Mouse (Mus musculus): ENCODE results near the gene Notch2. TPM values are rescaled to one million over a fixed set of nuclear protein-coding genes. Genes with fewer than 3 reads are reported as not detected.

Notch2 gene
- polyA plus RNA-seq, 1 experiment from 2014 or later = 33.4 TPM

- no peak overlapping the region for H3K4me2 ChIP-seq (ENCODE audit: low read depth, severe bottlenecking)
- H3K4me3 ChIP-seq (ENCODE audit: low read depth, low read length) = no peak overlapping the region
- no peaks in the 10 kb centered on the region for H3K9me3 ChIP-seq (ENCODE audit: control insufficient read depth, low read length)
- H3K9ac ChIP-seq (ENCODE audit: low read length) = no peak overlapping the region
- H3K27me3 ChIP-seq (ENCODE audit: control insufficient read depth, insufficient read depth, low read length) = no peaks in the 10 kb centered on the region
- H3K27ac ChIP-seq (replicated peaks; ENCODE audit: low read depth, low read length) = no peak overlapping the region
- H3K36me3 ChIP-seq (ENCODE audit: control insufficient read depth, insufficient read depth, low read length) = no peaks in the 10 kb centered on the region
- DNase-seq (ENCODE audit: low spot score) = no peak
- WGBS = 81% methylated on average over 3 of the region's 3 CpGs
- H3K4me1 ChIP-seq (ENCODE audit: control insufficient read depth, insufficient read depth, low read length) = peaks cover 37% of the 10 kb centered on the region
- ATAC-seq (ENCODE audit: insufficient number of reproducible peaks, low FRiP score, low TSS enrichment, low read depth) = no peak
Measured at GRCm38 (mm10) chr3:98082972-98083371, 69.6 kb downstream of the Notch2 start.

DNA sequence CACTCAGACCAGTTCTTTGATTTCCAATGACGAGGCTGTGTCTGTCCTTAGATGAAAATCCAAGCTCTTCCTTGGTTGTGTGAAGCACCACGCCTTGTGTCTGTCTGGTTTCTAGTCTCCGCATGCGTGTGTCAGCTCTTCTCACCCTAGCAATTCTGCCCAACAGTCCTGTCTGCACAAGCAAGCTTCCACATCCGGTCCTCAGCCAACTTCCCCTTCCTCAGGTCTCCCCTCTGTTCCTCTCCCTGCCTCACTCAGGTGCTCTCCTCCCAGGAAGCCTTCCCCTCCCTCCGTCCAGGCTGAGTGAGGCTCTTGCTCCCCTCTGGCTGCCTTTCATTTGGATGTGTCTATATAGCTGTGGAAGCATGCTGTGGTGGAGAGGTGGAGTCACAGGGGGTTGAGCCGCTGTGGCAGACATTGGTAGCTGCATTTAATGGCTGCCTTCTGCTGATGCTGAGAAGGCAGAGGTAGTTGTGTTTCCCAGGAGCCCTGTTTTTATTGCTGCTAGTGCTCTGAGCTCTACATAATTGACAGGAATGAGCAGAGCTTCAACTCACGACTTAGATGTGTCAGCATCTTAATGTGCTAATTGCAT is 70.8 kb downstream of the Notch2 start:
- Histone ChIP-seq H3K9me3 (ENCODE audit: control insufficient read depth, low read length) (no peaks in the 10 kb centered on the region), H3K27me3 (ENCODE audit: control insufficient read depth, insufficient read depth, low read length) (no peaks in the 10 kb centered on the region), H3K4me1 (ENCODE audit: control insufficient read depth, insufficient read depth, low read length) (peaks cover 37% of the 10 kb centered on the region), H3K36me3 (ENCODE audit: control insufficient read depth, insufficient read depth, low read length) (no peaks in the 10 kb centered on the region), H3K9ac (ENCODE audit: low read length) (no peak overlapping the region), H3K27ac (replicated peaks; ENCODE audit: low read depth, low read length) (peak overlapping the region; percentile 60), H3K4me2 (ENCODE audit: low read depth, severe bottlenecking) (no peak overlapping the region), H3K4me3 (ENCODE audit: low read depth, low read length) (no peak overlapping the region)
- WGBS = 58% methylated on average over 8 of the region's 8 CpGs
- DNase-seq (ENCODE audit: low spot score) (no peak), ATAC-seq (ENCODE audit: insufficient number of reproducible peaks, low FRiP score, low TSS enrichment, low read depth) (no peak)

DNA sequence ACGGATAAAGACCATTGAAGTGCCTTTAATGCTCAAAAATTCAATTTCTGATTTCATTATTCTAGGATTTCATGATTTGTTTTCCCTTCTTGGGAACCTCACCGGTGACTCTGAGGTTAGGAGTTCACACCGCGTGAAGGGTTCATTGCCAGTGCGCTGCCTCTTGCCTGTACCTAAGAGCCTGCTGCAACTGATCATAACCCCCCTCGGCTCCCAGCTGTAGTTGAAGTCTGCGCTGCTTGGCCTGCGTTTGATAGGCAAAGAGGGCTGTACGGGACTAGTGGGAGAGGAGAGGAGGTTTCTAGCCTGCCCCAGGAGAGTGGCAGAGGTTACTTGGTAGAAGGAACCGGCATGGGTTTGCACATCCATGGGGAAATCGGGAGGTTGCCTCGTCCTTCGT is 71.5 kb downstream of the Notch2 start:
- no peaks in the 10 kb centered on the region for H3K36me3 ChIP-seq (ENCODE audit: control insufficient read depth, insufficient read depth, low read length)

DNA sequence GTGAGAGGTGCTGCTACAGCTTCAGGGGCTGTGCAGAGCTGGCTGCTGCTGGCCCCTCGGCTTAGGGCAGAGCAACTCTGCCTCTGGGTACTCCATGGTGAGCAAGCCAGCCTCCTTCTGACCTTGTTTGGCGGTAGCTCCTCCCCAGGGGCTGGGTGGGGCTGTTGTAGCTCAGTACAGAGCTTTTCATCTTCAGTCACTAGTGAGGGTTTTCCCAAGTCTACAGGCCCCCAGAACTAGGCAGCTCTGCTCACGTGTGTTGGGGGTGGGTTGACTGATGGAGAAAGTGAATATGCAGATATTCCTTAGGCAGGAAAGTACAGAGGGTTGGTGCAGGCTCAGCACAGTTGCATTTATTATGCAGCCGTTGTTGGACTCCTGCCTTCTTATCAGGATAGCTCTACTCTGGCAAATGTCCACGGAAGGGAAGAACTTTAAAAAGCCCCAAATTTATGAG is 72.5 kb downstream of the Notch2 start:
- no peak overlapping the region for H3K9ac ChIP-seq (ENCODE audit: low read length)
- H3K4me2 ChIP-seq (ENCODE audit: low read depth, severe bottlenecking) = no peak overlapping the region
- H3K36me3 ChIP-seq (ENCODE audit: control insufficient read depth, insufficient read depth, low read length) = no peaks in the 10 kb centered on the region

More for the DNA sequence above, 71.5 kb downstream of the Notch2 start:
- ATAC-seq (ENCODE audit: insufficient number of reproducible peaks, low FRiP score, low TSS enrichment, low read depth) (no peak), DNase-seq (ENCODE audit: low spot score) (peak; percentile 52)
- Histone ChIP-seq H3K9ac (ENCODE audit: low read length) (no peak overlapping the region), H3K9me3 (ENCODE audit: control insufficient read depth, low read length) (no peaks in the 10 kb centered on the region), H3K4me1 (ENCODE audit: control insufficient read depth, insufficient read depth, low read length) (peaks cover 39% of the 10 kb centered on the region), H3K4me2 (ENCODE audit: low read depth, severe bottlenecking) (no peak overlapping the region), H3K27me3 (ENCODE audit: control insufficient read depth, insufficient read depth, low read length) (no peaks in the 10 kb centered on the region), H3K27ac (replicated peaks; ENCODE audit: low read depth, low read length) (peak overlapping the region; percentile 61; the same call in 1 of the 2 replicates), H3K4me3 (ENCODE audit: low read depth, low read length) (no peak overlapping the region)
- WGBS = 55% methylated on average over 13 of the region's 13 CpGs

GRCm38 (mm10) chr3:98086441-98086840 is 73.1 kb downstream of the Notch2 start:
- no peaks in the 10 kb centered on the region for H3K27me3 ChIP-seq (ENCODE audit: control insufficient read depth, insufficient read depth, low read length)
- peak; percentile 63; the same call in 1 of the 2 replicates for ATAC-seq (ENCODE audit: insufficient number of reproducible peaks, low FRiP score, low TSS enrichment, low read depth)
- DNase-seq (ENCODE audit: low spot score) = peak; percentile 65
- no peak overlapping the region for H3K4me3 ChIP-seq (ENCODE audit: low read depth, low read length)
- H3K9ac ChIP-seq (ENCODE audit: low read length) = no peak overlapping the region
- no peak overlapping the region for H3K4me2 ChIP-seq (ENCODE audit: low read depth, severe bottlenecking)
- H3K27ac ChIP-seq (replicated peaks; ENCODE audit: low read depth, low read length) = peak overlapping the region; percentile 49
- peaks cover 39% of the 10 kb centered on the region for H3K4me1 ChIP-seq (ENCODE audit: control insufficient read depth, insufficient read depth, low read length)
- no peaks in the 10 kb centered on the region for H3K9me3 ChIP-seq (ENCODE audit: control insufficient read depth, low read length)
- 16% methylated on average over 4 of the region's 4 CpGs for WGBS
- H3K36me3 ChIP-seq (ENCODE audit: control insufficient read depth, insufficient read depth, low read length) = no peaks in the 10 kb centered on the region

More for the DNA sequence above, 72.5 kb downstream of the Notch2 start:
- DNase-seq (ENCODE audit: low spot score) = no peak
- Histone ChIP-seq H3K9me3 (ENCODE audit: control insufficient read depth, low read length) (no peaks in the 10 kb centered on the region), H3K4me1 (ENCODE audit: control insufficient read depth, insufficient read depth, low read length) (peaks cover 39% of the 10 kb centered on the region), H3K27me3 (ENCODE audit: control insufficient read depth, insufficient read depth, low read length) (no peaks in the 10 kb centered on the region), H3K27ac (replicated peaks; ENCODE audit: low read depth, low read length) (peak overlapping the region; percentile 60), H3K4me3 (ENCODE audit: low read depth, low read length) (no peak overlapping the region)
- WGBS = 24% methylated on average over 5 of the region's 5 CpGs
- peak; percentile 31; the same call in 1 of the 2 replicates for ATAC-seq (ENCODE audit: insufficient number of reproducible peaks, low FRiP score, low TSS enrichment, low read depth)

- Histone ChIP-seq H3K36me3 (ENCODE audit: control insufficient read depth, insufficient read depth, low read length) (no peaks in the 10 kb centered on the region), H3K27me3 (ENCODE audit: control insufficient read depth, insufficient read depth, low read length) (no peaks in the 10 kb centered on the region), H3K27ac (replicated peaks; ENCODE audit: low read depth, low read length) (peak overlapping the region; percentile 49), H3K4me2 (ENCODE audit: low read depth, severe bottlenecking) (no peak overlapping the region), H3K4me3 (ENCODE audit: low read depth, low read length) (no peak overlapping the region), H3K9me3 (ENCODE audit: control insufficient read depth, low read length) (no peaks in the 10 kb centered on the region), H3K4me1 (ENCODE audit: control insufficient read depth, insufficient read depth, low read length) (peaks cover 39% of the 10 kb centered on the region), H3K9ac (ENCODE audit: low read length) (no peak overlapping the region)
- 60% methylated on average over 5 of the region's 5 CpGs for whole genome bisulfite sequencing
- no peak for ATAC-seq (ENCODE audit: insufficient number of reproducible peaks, low FRiP score, low TSS enrichment, low read depth)
- no peak for DNase-seq (ENCODE audit: low spot score)
Measured at GRCm38 (mm10) chr3:98086860-98087259, 73.5 kb downstream of the Notch2 start.

DNA sequence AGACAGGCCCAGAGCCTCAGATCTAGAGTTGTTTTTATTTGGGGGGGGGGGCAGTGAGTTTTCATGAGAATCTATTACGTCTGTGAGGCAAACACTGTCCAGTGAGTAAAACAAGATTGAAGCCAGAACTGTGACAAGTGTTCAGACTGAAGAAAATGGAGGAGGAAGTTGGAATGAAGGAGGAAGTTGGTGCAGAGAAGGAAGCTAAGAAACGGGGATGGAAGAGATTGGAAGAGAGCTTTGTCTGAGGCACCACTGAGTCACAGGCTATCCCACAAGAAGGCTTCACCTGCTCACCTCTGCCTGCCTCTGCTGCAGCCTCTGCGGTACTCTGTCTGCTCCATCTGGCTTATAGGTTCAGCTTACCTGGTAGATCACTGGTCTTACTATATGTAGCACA is 74.2 kb downstream of the Notch2 start:
- Histone ChIP-seq H3K27me3 (ENCODE audit: control insufficient read depth, insufficient read depth, low read length) (no peaks in the 10 kb centered on the region), H3K9ac (ENCODE audit: low read length) (no peak overlapping the region), H3K4me3 (ENCODE audit: low read depth, low read length) (no peak overlapping the region), H3K9me3 (ENCODE audit: control insufficient read depth, low read length) (no peaks in the 10 kb centered on the region), H3K36me3 (ENCODE audit: control insufficient read depth, insufficient read depth, low read length) (no peaks in the 10 kb centered on the region; the same call in 1 of the 2 replicates), H3K4me2 (ENCODE audit: low read depth, severe bottlenecking) (no peak overlapping the region), H3K4me1 (ENCODE audit: control insufficient read depth, insufficient read depth, low read length) (peaks cover 39% of the 10 kb centered on the region), H3K27ac (replicated peaks; ENCODE audit: low read depth, low read length) (no peak overlapping the region)
- no peak for ATAC-seq (ENCODE audit: insufficient number of reproducible peaks, low FRiP score, low TSS enrichment, low read depth)
- DNase-seq (ENCODE audit: low spot score) = no peak
- 93% methylated on average over 3 of the region's 3 CpGs for WGBS

DNA sequence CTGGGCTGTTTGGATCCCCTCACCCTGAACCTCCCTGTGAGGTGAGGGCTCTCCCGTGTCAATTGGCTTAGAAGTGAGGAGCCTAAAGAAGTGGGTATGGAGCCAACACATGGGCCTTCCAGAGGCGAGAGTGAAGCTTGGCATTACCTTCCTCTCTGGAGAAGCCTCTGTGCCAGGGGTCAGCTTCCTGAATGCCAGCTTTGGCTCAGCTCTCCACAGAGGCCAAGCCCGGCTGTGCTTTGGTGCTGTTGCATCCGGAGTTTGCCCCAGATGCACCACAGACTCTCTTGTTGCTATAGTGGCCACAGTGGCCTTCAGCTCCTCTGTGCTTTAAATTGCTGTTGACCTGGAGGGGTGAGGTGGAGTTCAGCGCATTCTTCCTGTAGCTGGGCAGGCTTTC is 76.4 kb downstream of the Notch2 start:
- Histone ChIP-seq H3K36me3 (ENCODE audit: control insufficient read depth, insufficient read depth, low read length) (no peaks in the 10 kb centered on the region; the same call in 1 of the 2 replicates), H3K4me3 (ENCODE audit: low read depth, low read length) (no peak overlapping the region), H3K9me3 (ENCODE audit: control insufficient read depth, low read length) (no peaks in the 10 kb centered on the region), H3K4me2 (ENCODE audit: low read depth, severe bottlenecking) (no peak overlapping the region), H3K27ac (replicated peaks; ENCODE audit: low read depth, low read length) (no peak overlapping the region), H3K27me3 (ENCODE audit: control insufficient read depth, insufficient read depth, low read length) (no peaks in the 10 kb centered on the region), H3K4me1 (ENCODE audit: control insufficient read depth, insufficient read depth, low read length) (peaks cover 24% of the 10 kb centered on the region), H3K9ac (ENCODE audit: low read length) (no peak overlapping the region)
- WGBS = 87% methylated on average over 5 of the region's 5 CpGs
- no peak for ATAC-seq (ENCODE audit: insufficient number of reproducible peaks, low FRiP score, low TSS enrichment, low read depth)
- no peak for DNase-seq (ENCODE audit: low spot score)

GRCm38 (mm10) chr3:98090129-98090528 is 76.8 kb downstream of the Notch2 start:
- Histone ChIP-seq H3K9ac (ENCODE audit: low read length) (no peak overlapping the region), H3K4me2 (ENCODE audit: low read depth, severe bottlenecking) (no peak overlapping the region), H3K9me3 (ENCODE audit: control insufficient read depth, low read length) (no peaks in the 10 kb centered on the region), H3K36me3 (ENCODE audit: control insufficient read depth, insufficient read depth, low read length) (no peaks in the 10 kb centered on the region; the same call in 1 of the 2 replicates), H3K27me3 (ENCODE audit: control insufficient read depth, insufficient read depth, low read length) (no peaks in the 10 kb centered on the region), H3K4me3 (ENCODE audit: low read depth, low read length) (no peak overlapping the region), H3K4me1 (ENCODE audit: control insufficient read depth, insufficient read depth, low read length) (peaks cover 23% of the 10 kb centered on the region), H3K27ac (replicated peaks; ENCODE audit: low read depth, low read length) (no peak overlapping the region)
- DNase-seq (ENCODE audit: low spot score) = no peak
- ATAC-seq (ENCODE audit: insufficient number of reproducible peaks, low FRiP score, low TSS enrichment, low read depth) = no peak
- WGBS = 84% methylated on average over 8 of the region's 8 CpGs
